Mouse (Mus musculus): ENCODE measurements around the gene Fam214a.

Gene Fam214a

GRCm38 (mm10) chr9:75037451-75038356, 85.0 kb downstream of the Fam214a start, which contains the start of gene Arpp19:
Gene Arpp19, plus strand, starts transcription at chr9:75037614.
- peak; percentile 89 for DNase-seq

- DNase-seq = no peak
Observed at GRCm38 (mm10) chr9:75038357-75038688, 85.6 kb downstream of the Fam214a start.

GRCm38 (mm10) chr9:75040566-75040965, 87.9 kb downstream of the Fam214a start:
- DNase-seq = no peak

- DNase-seq = no peak
Observed at GRCm38 (mm10) chr9:75041840-75042525, 89.3 kb downstream of the Fam214a start.

- no peak for DNase-seq
Observed at GRCm38 (mm10) chr9:75043191-75043590, 90.5 kb downstream of the Fam214a start.

DNA sequence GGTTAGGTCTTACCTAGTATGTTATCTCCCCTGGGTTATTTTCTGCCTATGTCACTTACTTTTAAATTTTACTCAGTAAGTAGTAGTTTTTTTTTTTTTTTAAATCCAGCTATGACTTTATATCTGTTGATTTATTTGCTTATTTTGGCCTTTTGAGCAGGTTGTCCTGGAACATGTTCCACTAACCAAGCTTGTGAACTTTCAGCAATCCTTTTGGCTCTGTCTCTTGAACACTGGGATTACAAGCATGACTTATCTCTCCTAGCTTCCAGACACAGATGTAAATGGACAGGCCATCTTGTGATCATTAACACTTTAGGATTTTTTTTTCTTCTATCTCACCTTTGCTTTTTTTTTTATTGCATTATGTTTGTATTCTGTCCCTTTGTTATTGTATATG, 94.4 kb downstream of the Fam214a start:
- DNase-seq = no peak

- peak; percentile 25 for DNase-seq
Observed at GRCm38 (mm10) chr9:75049100-75049499, 96.4 kb downstream of the Fam214a start.

DNA sequence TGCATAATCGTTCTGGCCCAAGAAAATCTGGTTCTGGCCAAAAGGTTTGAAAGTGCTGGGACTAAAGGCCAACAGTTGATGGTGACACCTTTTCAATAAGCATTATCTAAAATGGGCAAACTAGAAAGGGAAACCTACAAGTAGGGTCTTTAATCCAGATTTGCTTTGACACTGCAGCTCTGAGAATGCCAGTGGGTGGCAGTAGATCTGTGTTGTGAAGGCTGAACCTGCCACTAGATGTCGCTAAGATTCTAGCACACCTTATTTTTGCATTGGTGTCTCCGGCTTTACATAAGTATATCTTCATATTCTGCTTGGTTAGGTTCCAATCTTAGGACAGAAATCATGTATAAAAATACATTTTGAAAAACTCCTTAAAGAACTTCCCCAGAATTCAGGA, 97.3 kb downstream of the Fam214a start:
- peak; percentile 78 for DNase-seq

DNA sequence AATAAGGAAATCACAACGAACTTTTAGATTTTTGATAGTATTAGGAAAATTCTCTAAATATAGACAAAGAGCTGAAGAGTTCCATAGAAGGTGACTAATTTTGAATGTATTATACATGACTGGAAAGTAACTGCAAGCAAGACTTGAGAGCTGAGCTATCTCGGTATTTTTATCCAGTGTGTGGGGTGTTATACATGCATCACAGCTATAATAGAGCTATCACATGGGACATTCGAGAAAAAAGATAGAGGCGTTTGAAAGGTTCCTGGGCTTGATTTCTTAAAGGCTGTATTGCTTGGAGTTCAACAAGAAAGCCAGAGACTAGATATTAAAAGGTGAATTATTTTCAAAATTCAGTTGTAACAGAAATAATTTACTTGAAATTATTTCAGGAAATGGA, 99.2 kb downstream of the Fam214a start:
- no peak for DNase-seq

- no peak for DNase-seq
Observed at GRCm38 (mm10) chr9:75055046-75055445, 102.4 kb downstream of the Fam214a start.

- DNase-seq = no peak
Observed at GRCm38 (mm10) chr9:75064678-75065331, 112.1 kb downstream of the Fam214a start.

DNA sequence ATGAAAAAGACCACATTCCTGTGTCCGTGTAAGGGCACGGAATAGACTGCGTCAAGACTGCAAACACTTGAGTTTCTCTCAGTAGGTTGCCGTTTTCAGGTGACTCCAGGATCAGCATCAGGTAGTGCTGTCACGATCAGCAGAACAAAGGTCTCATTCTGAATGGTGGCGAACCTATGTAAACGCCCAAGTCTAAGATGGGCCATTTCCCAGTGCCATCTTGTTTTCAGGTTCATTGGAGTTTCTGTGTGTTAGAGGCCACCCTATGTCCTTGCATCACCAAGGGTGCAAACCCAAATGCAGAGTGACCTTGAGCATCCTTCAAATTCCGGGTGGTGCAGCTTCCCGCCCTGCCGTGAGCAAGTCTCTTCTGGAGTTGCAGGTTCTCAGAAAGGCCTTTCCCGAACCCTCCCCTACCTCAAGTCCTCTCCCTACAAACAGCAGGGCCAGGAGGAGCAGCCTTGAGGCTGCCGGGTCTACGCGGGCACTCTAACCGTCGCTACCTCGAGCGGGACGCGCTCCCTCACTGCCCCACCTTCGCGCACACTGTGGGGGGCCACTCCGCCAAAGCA, 117.9 kb downstream of the Fam214a start, which contains the start of gene Myo5a:
TSS of gene Myo5a (plus strand) at position 559 of the 572 bp plus-strand sequence.
- no peak for DNase-seq

- DNase-seq = peak; percentile 80
Observed at GRCm38 (mm10) chr9:75071029-75071705, 118.5 kb downstream of the Fam214a start.

GRCm38 (mm10) chr9:75071706-75072192, 119.1 kb downstream of the Fam214a start:
- peak; percentile 15 for DNase-seq

- no peak for DNase-seq
Observed at GRCm38 (mm10) chr9:75072361-75072760, 119.7 kb downstream of the Fam214a start.

DNA sequence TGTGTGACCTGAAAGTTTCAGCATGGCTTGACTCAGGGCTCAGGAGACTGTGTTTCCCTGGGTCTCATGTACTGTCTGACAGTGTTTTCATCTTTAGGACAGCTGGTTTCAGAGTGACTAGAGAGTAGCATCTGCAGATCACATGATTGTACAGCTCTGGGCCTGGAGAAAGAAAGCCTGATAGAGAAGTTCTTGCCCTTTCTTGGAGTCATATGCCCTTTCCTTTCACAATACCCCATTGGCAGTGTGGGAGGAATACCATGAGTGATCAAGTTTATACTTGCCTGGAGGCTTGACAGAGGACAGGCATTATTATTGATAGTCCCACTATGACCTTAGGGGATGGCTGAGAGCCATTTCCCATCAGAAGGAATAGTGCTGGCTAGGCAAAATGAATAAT, 124.5 kb downstream of the Fam214a start:
- no peak for DNase-seq

Data from layer of hippocampus, adult 9-11 months (tissue).